Mouse (Mus musculus): ENCODE data around the gene Ugt1a8. TPM values are rescaled to one million over a fixed set of nuclear protein-coding genes. Genes with fewer than 3 reads are reported as not detected.
"Not testable (repeated sequence)": the region's sequence is repeated elsewhere in the genome, so short reads cannot be mapped to it uniquely, and the experiment has no call there.

The Ugt1a8 gene
- polyA plus RNA-seq, 1 experiment = not detected

DNA sequence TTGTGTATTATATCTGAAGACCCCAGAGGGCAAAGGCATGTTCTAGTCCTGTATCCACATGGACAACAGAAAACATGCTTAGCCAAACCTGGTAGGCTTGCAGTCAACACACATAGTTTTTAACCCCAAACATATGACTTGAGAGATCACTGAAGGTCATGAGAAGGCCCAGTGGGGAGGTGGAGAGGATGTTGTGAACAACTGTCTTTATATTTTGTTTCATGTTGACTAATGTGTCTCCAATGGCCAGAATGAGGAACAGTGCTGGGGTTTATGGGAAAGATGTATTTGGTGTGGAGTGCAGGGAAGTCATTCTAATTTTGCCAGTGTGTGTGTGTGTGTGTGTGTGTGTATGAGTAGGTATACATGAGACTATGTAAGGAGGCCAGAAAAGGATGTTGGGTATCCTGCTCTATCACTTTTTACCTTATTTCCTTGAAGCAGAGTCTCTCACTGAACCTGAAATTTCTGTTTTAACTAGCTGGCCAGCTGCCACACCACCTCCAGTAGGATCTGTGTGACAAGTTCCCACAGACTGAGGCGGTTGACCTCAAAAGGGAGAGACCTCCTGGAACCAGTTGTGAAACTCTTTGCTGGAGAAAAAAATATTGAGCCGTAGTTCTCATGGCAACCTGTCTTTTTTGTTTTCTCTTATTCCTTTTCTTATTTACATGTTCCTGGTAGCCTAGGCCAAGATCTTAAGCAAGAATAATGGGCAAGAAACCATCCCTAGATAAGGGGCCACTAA, 136.6 kb downstream of the Ugt1a8 start:
- TF ChIP-seq FLI1 (IDR thresholded peaks at IDR 0.05; ENCODE audit: low read length) (no peak), GATA1 (IDR thresholded peaks at IDR 0.05; ENCODE audit: borderline replicate concordance, low read length) (no peak)
- H3K9me3 ChIP-seq = peaks cover 27% of the 10 kb centered on the region
- H3K36me3 ChIP-seq (replicated peaks; ENCODE audit: low read length) = no peaks in the 10 kb centered on the region
- no peaks in the 10 kb centered on the region for H3K27me3 ChIP-seq (replicated peaks)
- no peaks in the 10 kb centered on the region for H3K4me1 ChIP-seq
- H3K4me3 ChIP-seq (replicated peaks) = no peak overlapping the region

DNA sequence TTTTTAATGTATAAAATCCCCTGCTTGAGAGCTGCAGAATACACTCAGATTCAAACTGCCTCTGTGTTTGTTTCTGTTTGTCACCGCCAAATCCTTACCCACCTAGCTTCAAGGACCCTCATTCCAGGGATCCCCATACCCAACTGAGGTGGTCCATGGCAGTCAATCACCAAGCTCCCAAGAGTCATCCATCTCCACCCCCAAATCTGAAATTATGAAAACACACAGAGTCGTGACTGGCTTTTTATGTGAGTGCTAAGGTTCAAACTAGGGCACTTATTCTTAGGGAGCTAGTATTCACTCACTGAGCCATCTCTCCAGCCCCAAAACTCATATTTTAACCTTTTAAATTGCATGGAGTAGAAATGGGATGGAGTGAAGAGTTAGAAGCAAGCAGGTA, 137.7 kb downstream of the Ugt1a8 start:
- H3K4me3 ChIP-seq (replicated peaks); H3K27me3 ChIP-seq (replicated peaks); H3K4me1 ChIP-seq; H3K36me3 ChIP-seq (replicated peaks; ENCODE audit: low read length): not testable (repeated sequence)
- peaks cover 37% of the 10 kb centered on the region for H3K9me3 ChIP-seq

DNA sequence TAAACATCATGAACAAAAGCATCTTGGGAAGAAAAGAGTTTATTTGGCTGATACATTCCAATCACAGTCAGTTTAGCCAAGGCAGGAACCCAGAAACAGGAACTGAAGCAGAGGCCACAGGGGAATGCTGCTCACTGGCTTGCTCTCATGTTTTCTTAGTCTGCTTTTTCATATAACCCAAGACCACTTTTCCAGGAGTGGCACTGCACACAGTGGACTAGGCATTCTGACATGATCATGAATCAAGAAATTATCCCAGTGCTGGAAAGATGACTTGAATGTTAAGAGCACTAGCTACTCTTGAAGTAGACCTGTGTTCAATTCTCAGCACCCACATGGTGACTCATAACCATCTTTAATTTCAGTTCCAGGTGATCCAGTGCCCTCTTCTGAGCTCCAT, 138.1 kb downstream of the Ugt1a8 start:
- H3K36me3 ChIP-seq (replicated peaks; ENCODE audit: low read length) = no peaks in the 10 kb centered on the region
- H3K9me3 ChIP-seq = peaks cover 41% of the 10 kb centered on the region
- H3K27me3 ChIP-seq (replicated peaks) = no peaks in the 10 kb centered on the region
- H3K4me3 ChIP-seq (replicated peaks) = no peak overlapping the region
- H3K4me1 ChIP-seq = no peaks in the 10 kb centered on the region
- TF ChIP-seq GATA1 (IDR thresholded peaks at IDR 0.05; ENCODE audit: borderline replicate concordance, low read length) (no peak), FLI1 (IDR thresholded peaks at IDR 0.05; ENCODE audit: low read length) (no peak)

DNA sequence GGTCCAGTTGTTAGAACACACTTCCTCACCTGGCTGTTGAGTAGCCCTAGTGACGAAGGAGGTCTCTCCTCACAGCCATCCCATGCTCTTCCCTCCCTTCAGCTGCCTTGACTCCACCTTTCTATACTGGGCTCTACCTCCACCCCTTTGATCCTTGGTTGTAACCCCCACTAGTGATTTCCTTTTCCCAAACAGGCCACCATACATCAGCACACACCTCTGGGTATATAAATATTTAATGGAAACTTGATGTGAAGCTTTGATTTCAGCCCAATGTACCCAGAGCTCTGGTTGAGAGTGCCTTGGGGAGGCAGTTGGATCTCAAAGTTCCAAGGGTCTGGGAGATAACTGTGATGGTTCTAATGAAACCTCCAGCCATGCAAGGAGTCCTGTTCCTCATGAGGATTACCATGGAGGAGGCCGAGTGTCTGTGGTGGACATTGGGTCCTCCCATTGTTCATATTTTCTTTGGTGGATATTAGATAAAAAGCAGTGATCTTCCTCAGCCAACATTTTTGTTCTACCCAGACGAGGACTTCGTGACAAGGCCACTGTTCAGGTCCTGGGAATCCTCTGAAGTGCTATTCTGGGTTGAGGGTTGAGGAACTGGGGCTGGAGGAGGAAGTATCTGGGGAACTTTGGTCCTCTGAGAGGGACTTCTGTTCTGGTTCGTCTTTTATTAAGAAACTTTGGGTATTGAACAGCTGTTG, 139.2 kb downstream of the Ugt1a8 start, which contains the start of gene Mroh2a:
Gene Mroh2a, plus strand, starts transcription at position 317 of the 710 bp plus-strand sequence.
- no peak within 1 kb of the TSS for H3K4me3 ChIP-seq (replicated peaks)
- H3K9me3 ChIP-seq = peaks cover 50% of the 10 kb centered on the region
- H3K27me3 ChIP-seq (replicated peaks) = no peaks in the 10 kb centered on the region
- no peaks in the 10 kb centered on the region for H3K36me3 ChIP-seq (replicated peaks; ENCODE audit: low read length)
- TF ChIP-seq FLI1 (IDR thresholded peaks at IDR 0.05; ENCODE audit: low read length) = no peak
- TF ChIP-seq GATA1 (IDR thresholded peaks at IDR 0.05; ENCODE audit: borderline replicate concordance, low read length) = no peak
- H3K4me1 ChIP-seq = no peaks in the 10 kb centered on the region

DNA sequence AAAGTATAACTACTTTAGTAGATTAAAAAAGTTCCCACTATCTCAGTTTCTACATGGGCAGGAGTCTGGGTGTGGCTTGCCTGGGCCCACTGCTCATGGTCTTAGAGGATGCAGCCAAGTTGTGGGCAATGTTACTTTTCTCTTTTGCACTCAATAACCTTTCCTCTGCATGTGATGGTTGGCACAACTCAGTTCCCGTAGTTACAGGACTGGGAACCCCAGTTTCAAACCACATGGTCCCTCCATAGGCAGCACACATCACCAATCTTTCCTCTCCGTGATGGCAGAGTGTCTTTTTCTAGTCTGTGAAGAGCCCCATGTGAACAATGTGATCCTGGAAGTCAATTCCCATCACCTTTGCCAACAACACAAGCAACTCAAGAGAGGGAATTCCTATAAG, 139.9 kb downstream of the Ugt1a8 start:
- H3K9me3 ChIP-seq = peaks cover 54% of the 10 kb centered on the region
- H3K27me3 ChIP-seq (replicated peaks) = no peaks in the 10 kb centered on the region
- no peak for TF ChIP-seq FLI1 (IDR thresholded peaks at IDR 0.05; ENCODE audit: low read length)
- TF ChIP-seq GATA1 (IDR thresholded peaks at IDR 0.05; ENCODE audit: borderline replicate concordance, low read length) = no peak
- H3K36me3 ChIP-seq (replicated peaks; ENCODE audit: low read length) = no peaks in the 10 kb centered on the region
- no peak overlapping the region for H3K4me3 ChIP-seq (replicated peaks)
- no peaks in the 10 kb centered on the region for H3K4me1 ChIP-seq

DNA sequence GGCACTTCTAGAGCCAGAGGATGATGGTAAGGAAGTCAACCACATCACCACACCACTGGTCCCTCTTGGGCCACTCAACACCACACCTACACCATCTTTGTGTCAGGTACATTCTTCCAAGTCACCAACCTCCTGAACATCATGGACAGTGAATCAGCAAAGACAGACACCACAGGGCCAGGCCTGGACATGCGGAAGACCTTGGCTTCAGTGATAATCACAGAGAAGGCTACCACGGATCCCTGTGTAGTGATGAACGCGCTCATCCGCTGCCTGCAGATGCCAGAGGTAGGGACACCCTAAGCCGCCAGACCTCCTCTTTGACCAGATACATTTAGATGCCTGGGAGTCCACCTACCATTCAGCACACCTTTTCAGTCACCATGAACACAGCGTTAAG, 140.5 kb downstream of the Ugt1a8 start:
- Histone ChIP-seq H3K4me3 (replicated peaks) (peak overlapping the region; percentile 3), H3K36me3 (replicated peaks; ENCODE audit: low read length) (no peaks in the 10 kb centered on the region), H3K4me1 (no peaks in the 10 kb centered on the region), H3K27me3 (replicated peaks) (no peaks in the 10 kb centered on the region), H3K9me3 (peaks cover 61% of the 10 kb centered on the region)
- TF ChIP-seq FLI1 (IDR thresholded peaks at IDR 0.05; ENCODE audit: low read length) = no peak
- no peak for TF ChIP-seq GATA1 (IDR thresholded peaks at IDR 0.05; ENCODE audit: borderline replicate concordance, low read length)

DNA sequence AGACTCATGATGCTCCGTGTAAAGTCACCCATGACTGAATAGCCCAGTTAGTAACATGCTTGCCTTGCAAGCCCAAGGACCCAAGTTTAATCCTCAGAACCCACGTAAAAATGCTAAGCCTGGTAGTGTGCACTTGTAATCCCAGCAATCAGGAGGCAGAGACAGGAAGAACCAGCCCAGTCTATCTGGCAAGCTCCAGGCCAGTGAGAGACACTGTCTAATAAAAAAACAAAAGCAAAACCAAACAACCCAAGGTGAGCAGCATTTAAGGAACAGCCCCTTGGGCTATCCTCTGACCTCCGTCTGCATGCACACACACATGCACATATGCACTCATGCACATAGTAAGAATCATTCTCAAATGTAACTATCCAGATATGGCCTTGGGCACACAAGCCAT, 142.0 kb downstream of the Ugt1a8 start:
- no peaks in the 10 kb centered on the region for H3K27me3 ChIP-seq (replicated peaks)
- no peaks in the 10 kb centered on the region for H3K36me3 ChIP-seq (replicated peaks; ENCODE audit: low read length)
- H3K9me3 ChIP-seq = peaks cover 74% of the 10 kb centered on the region
- H3K4me1 ChIP-seq = no peaks in the 10 kb centered on the region
- no peak overlapping the region for H3K4me3 ChIP-seq (replicated peaks)
- TF ChIP-seq FLI1 (IDR thresholded peaks at IDR 0.05; ENCODE audit: low read length) = no peak
- no peak for TF ChIP-seq GATA1 (IDR thresholded peaks at IDR 0.05; ENCODE audit: borderline replicate concordance, low read length)

DNA sequence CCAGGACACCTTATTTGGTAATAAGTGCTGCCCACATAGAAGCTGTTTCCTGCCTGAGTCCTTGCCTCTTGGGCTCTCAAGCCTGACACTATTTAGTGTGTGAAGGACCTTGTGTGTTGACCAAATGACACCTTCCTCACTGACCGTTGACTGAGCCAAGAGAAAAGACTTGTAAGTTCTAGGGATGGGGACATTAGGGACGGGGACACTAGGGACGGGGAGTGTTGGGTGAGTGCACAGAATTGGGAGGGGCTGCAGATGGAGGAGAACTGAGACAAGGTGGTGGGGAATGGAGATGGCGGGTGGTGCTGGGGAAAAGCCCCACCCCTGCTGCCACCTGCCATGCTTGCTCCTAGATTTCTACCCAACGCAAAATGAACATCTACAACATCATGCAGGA, 142.4 kb downstream of the Ugt1a8 start:
- Histone ChIP-seq H3K9me3 (peaks cover 78% of the 10 kb centered on the region), H3K4me3 (replicated peaks) (peak overlapping the region; percentile 5), H3K36me3 (replicated peaks; ENCODE audit: low read length) (no peaks in the 10 kb centered on the region)

DNA sequence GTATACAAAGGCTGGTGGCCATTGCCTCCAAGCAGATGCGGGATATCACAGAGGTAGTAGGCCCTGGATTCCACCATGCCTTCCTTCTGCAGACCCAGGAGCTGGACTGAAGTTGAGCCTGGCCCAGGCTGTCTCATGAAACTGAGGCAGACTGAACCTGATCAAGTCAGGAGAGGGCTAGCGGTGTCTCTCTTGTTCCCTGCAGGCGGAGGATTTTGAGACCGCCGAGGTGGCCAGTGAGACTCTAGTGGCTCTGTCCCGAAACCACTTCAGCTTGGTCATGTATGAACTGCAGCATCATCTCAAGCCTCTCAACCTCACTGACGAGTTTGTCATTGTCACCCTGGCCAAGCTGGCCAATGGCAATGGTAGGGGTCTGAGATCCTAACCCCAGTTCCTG, 142.8 kb downstream of the Ugt1a8 start:
- no peaks in the 10 kb centered on the region for H3K36me3 ChIP-seq (replicated peaks; ENCODE audit: low read length)
- no peaks in the 10 kb centered on the region for H3K4me1 ChIP-seq
- H3K27me3 ChIP-seq (replicated peaks) = peaks cover 4% of the 10 kb centered on the region
- peak overlapping the region; percentile 5 for H3K4me3 ChIP-seq (replicated peaks)
- peaks cover 81% of the 10 kb centered on the region for H3K9me3 ChIP-seq
- TF ChIP-seq GATA1 (IDR thresholded peaks at IDR 0.05; ENCODE audit: borderline replicate concordance, low read length) = no peak
- TF ChIP-seq FLI1 (IDR thresholded peaks at IDR 0.05; ENCODE audit: low read length) = no peak

More for the DNA sequence above, 142.4 kb downstream of the Ugt1a8 start:
- no peaks in the 10 kb centered on the region for H3K4me1 ChIP-seq
- peaks cover 3% of the 10 kb centered on the region for H3K27me3 ChIP-seq (replicated peaks)
- TF ChIP-seq GATA1 (IDR thresholded peaks at IDR 0.05; ENCODE audit: borderline replicate concordance, low read length) (no peak), FLI1 (IDR thresholded peaks at IDR 0.05; ENCODE audit: low read length) (no peak)
